Mouse (Mus musculus) WW6 (cell line): ENCODE measurements around the gene Rabac1.

Source experiments
- DNase-seq: peaks from one replicate; pipeline ENCODE4 v3.0.0-alpha.2; 2013; ENCODE audit warnings: low read depth, low spot score

The Rabac1 gene

DNA sequence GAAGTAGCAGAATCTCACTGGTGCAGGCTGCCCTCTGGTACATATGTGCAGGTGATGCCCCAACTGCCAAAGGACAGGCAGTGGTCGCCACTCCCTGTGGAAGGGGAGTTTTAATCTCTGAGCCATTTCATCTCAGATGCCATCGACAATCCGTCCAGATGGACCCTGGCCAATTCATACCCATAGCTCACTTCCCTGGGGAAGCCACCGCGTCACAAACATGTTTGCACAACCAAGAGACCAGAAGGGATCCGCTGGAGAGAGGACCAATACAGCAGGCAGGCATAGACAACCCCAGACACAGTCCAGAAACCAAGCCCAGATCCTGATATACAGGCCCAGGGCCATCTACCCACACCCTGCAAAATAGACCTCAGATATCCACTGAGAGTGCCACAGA is 42.1 kb downstream of the Rabac1 start:
- no peak for DNase-seq
